Mouse (Mus musculus): ENCODE measurements around the gene Clip4. TPM values are rescaled to one million over a fixed set of nuclear protein-coding genes. Genes with fewer than 3 reads are reported as not detected.

The Clip4 gene
- total and polyA plus RNA-seq, 3 experiments, result 0.23 TPM; not detected in 2

GRCm38 (mm10) chr17:71749616-71750168 lies 18.6 kb upstream of the Clip4 start:
- in situ Hi-C loops (cut with MboI; ENCODE audit: low pct_ligation_motif_present, low pct_unique_long_range_greater_than_20kb, low sequenced_read_pairs), result no loop called here
- Histone ChIP-seq H3K79me2 (replicated peaks; ENCODE audit: control insufficient read depth, extremely low read depth, insufficient read depth, poor library complexity, severe bottlenecking) (no peaks in the 10 kb centered on the region), H3K36me3 (replicated peaks in 1 of 2; ENCODE audit: control insufficient read depth in 1 of 2, insufficient read depth in 1 of 2, low read length in 1 of 2) (no peaks in the 10 kb centered on the region), H3K27me3 (replicated peaks) (peaks cover 16% of the 10 kb centered on the region), H3K9me3 (replicated peaks; ENCODE audit: low read length) (no peaks in the 10 kb centered on the region), H3K4me2 (ENCODE audit: insufficient read depth, low read depth, poor library complexity, severe bottlenecking) (no peak overlapping the region), H3K9ac (ENCODE audit: insufficient read depth, low read depth) (no peak overlapping the region), H3K4me3 (replicated peaks in 1 of 3; ENCODE audit: low read depth in 2 of 3, low read length in 2 of 3, poor library complexity in 1 of 3) (no peak overlapping the region), H3K27ac (ENCODE audit: insufficient read depth, low read depth) (no peak overlapping the region), H3K4me1 (ENCODE audit: control insufficient read depth in 1 of 2, insufficient read depth in 2 of 2) (no peaks in the 10 kb centered on the region)
- DNase-seq (ENCODE audit: extremely low read depth), result no peak
- TF ChIP-seq E2F4 (IDR thresholded peaks at IDR 0.05; ENCODE audit: insufficient replicate concordance, low read depth, low read length) (no peak), KAT2A (IDR thresholded peaks at IDR 0.05; ENCODE audit: insufficient replicate concordance, low read length) (no peak), MAFK (IDR thresholded peaks at IDR 0.05; ENCODE audit: insufficient replicate concordance, low read length) (no peak), HCFC1 (IDR thresholded peaks at IDR 0.05; ENCODE audit: low read depth, low read length) (no peak)
- dilution Hi-C loops (cut with MboI; ENCODE audit: extremely low pct_ligation_motif_present, extremely low pct_unique_long_range_greater_than_20kb, low sequenced_read_pairs), result no loop called here

DNA sequence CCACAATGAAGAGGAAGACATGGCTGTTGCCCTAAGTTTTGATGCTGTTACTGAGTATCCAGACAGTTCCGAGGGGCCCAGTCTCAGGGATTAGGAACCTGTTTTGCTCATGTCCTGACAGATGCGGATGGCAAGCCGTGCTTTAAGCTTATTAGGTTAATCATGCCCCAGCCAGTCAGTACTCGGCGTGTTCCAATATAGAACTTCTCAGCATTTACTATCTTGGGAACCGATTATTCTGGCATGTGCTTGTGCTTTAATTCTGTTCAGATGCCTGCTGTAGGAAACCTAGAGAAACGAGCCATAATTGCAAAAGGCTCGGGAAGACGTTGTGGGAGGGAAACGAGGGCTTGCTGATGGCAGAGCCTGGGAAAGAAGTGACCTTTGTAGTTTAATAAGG lies 15.4 kb upstream of the Clip4 start, which contains the start of gene Pcare:
Pcare (minus strand) TSS at position 64 of the 400 bp plus-strand sequence.
- H3K4me2 ChIP-seq (ENCODE audit: insufficient read depth, low read depth, poor library complexity, severe bottlenecking), result no peak within 1 kb of the TSS
- H3K4me3 ChIP-seq (replicated peaks in 1 of 3; ENCODE audit: low read depth in 2 of 3, low read length in 2 of 3, poor library complexity in 1 of 3), result no peak within 1 kb of the TSS
- no peaks in the 10 kb centered on the region for H3K9me3 ChIP-seq (replicated peaks; ENCODE audit: low read length)
- no peak within 1 kb of the TSS for H3K9ac ChIP-seq (ENCODE audit: insufficient read depth, low read depth)
- H3K27me3 ChIP-seq (replicated peaks), result peaks cover 16% of the 10 kb centered on the region
- dilution Hi-C loops (cut with MboI; ENCODE audit: extremely low pct_ligation_motif_present, extremely low pct_unique_long_range_greater_than_20kb, low sequenced_read_pairs), result no loop called here
- TF ChIP-seq TCF12 (IDR thresholded peaks at IDR 0.05; ENCODE audit: low read depth, low read length) (no peak), BHLHE40 (IDR thresholded peaks at IDR 0.05; ENCODE audit: low read depth, low read length) (no peak), MXI1 (IDR thresholded peaks at IDR 0.05; ENCODE audit: low read depth, low read length) (no peak), USF1 (IDR thresholded peaks at IDR 0.05; ENCODE audit: low read depth, low read length) (no peak), MAX (IDR thresholded peaks at IDR 0.05; ENCODE audit: low read length) (no peak)
- H3K27ac ChIP-seq (ENCODE audit: insufficient read depth, low read depth), result no peak within 1 kb of the TSS
- in situ Hi-C loops (cut with MboI; ENCODE audit: low pct_ligation_motif_present, low pct_unique_long_range_greater_than_20kb, low sequenced_read_pairs), result no loop called here
- H3K79me2 ChIP-seq (replicated peaks; ENCODE audit: control insufficient read depth, extremely low read depth, insufficient read depth, poor library complexity, severe bottlenecking), result no peaks in the 10 kb centered on the region
- DNase-seq (ENCODE audit: extremely low read depth), result no peak
- no peaks in the 10 kb centered on the region for H3K4me1 ChIP-seq (ENCODE audit: control insufficient read depth in 1 of 2, insufficient read depth in 2 of 2)
- H3K36me3 ChIP-seq (replicated peaks in 1 of 2; ENCODE audit: control insufficient read depth in 1 of 2, insufficient read depth in 1 of 2, low read length in 1 of 2), result no peaks in the 10 kb centered on the region

DNA sequence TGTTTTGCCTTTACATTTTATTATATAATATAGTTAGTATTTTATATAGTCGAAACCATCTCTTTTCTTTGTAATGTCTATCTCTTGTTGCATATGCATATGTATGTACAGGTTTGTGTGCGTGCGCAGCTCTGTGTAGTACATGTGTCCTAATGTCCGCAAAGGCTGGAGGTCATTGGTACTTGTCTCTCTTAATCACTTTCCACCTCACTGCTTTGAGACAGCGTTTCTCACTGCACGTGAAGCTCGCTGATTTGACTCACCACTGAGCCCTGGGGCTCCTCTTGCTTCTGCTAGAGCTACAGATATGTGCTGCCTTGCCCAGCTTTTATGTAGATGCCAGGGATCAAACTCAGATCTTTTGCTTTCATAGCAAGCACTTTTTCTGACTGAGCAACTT lies 7.7 kb upstream of the Clip4 start:
- no peaks in the 10 kb centered on the region for H3K79me2 ChIP-seq (replicated peaks; ENCODE audit: control insufficient read depth, extremely low read depth, insufficient read depth, poor library complexity, severe bottlenecking)
- TF ChIP-seq ZKSCAN1 (IDR thresholded peaks at IDR 0.05; ENCODE audit: borderline replicate concordance, low read depth, low read length) (no peak), BHLHE40 (IDR thresholded peaks at IDR 0.05; ENCODE audit: low read depth, low read length) (0 out of 2 replicates have a peak, but pooled peaks have one; percentile 9)
- no peaks in the 10 kb centered on the region for H3K4me1 ChIP-seq (ENCODE audit: control insufficient read depth in 1 of 2, insufficient read depth in 2 of 2)
- no peaks in the 10 kb centered on the region for H3K27me3 ChIP-seq (replicated peaks)
- H3K4me3 ChIP-seq (replicated peaks in 1 of 3; ENCODE audit: low read depth in 2 of 3, low read length in 2 of 3, poor library complexity in 1 of 3), result no peak overlapping the region
- H3K27ac ChIP-seq (ENCODE audit: insufficient read depth, low read depth), result no peak overlapping the region
- no peaks in the 10 kb centered on the region for H3K36me3 ChIP-seq (replicated peaks in 1 of 2; ENCODE audit: control insufficient read depth in 1 of 2, insufficient read depth in 1 of 2, low read length in 1 of 2)
- DNase-seq (ENCODE audit: extremely low read depth), result no peak
- no peak overlapping the region for H3K9ac ChIP-seq (ENCODE audit: insufficient read depth, low read depth)
- peaks cover 3% of the 10 kb centered on the region for H3K9me3 ChIP-seq (replicated peaks; ENCODE audit: low read length)
- in situ Hi-C loops (cut with MboI; ENCODE audit: low pct_ligation_motif_present, low pct_unique_long_range_greater_than_20kb, low sequenced_read_pairs), result no loop called here
- no peak overlapping the region for H3K4me2 ChIP-seq (ENCODE audit: insufficient read depth, low read depth, poor library complexity, severe bottlenecking)
- dilution Hi-C loops (cut with MboI; ENCODE audit: extremely low pct_ligation_motif_present, extremely low pct_unique_long_range_greater_than_20kb, low sequenced_read_pairs), result no loop called here

All from CH12.LX (cell line).